Mouse (Mus musculus) lung, embryonic 14.5 days (tissue): ENCODE results near the gene Bid. TPM values are rescaled to one million over a fixed set of nuclear protein-coding genes. Genes with fewer than 3 reads are reported as not detected.
A peak's percentile ranks its signal among the peaks of the same experiment; 100 is the strongest.

ENCODE experiments used
- ATAC-seq: fragments of 200-750 bp; cut with Nextera tagmentation; 2 replicates; pipeline ENCODE4 v1.8.0; 2017; ENCODE audit warnings: mild to moderate bottlenecking, moderate TSS enrichment, moderate library complexity; ENCODE audit not compliant: insufficient read depth
- DNase-seq: peaks from one replicate; pipeline ENCODE4 v3.0.0-alpha.2; 2015
- H3K27ac ChIP-seq: fragments of 300-500 bp; sonication (generic); 2 replicates; pipeline ENCODE4 v1.5.1; 2014; ENCODE audit warnings: low read depth, mild to moderate bottlenecking, moderate library complexity
- H3K27me3 ChIP-seq: fragments of 300-500 bp; sonication (generic); 2 replicates; pipeline ENCODE4 v1.6.1; 2014; ENCODE audit warnings: low read length, control low read depth; ENCODE audit not compliant: insufficient read depth
- H3K36me3 ChIP-seq: fragments of 300-500 bp; sonication (generic); 2 replicates; pipeline ENCODE4 v1.6.1; 2014; ENCODE audit warnings: control low read depth; ENCODE audit not compliant: insufficient read depth
- H3K4me1 ChIP-seq: fragments of 300-500 bp; sonication (generic); 2 replicates; pipeline ENCODE4 v1.6.1; 2014; ENCODE audit warnings: antibody characterized with exemption, control low read depth; ENCODE audit not compliant: insufficient read depth
- H3K4me2 ChIP-seq: fragments of 300-500 bp; sonication (generic); 2 replicates; pipeline ENCODE4 v1.6.1; 2014; ENCODE audit warnings: mild to moderate bottlenecking
- H3K4me3 ChIP-seq: fragments of 300-500 bp; sonication (generic); 2 replicates; pipeline ENCODE4 v1.5.1; 2014; ENCODE audit warnings: low read depth, low read length
- H3K9ac ChIP-seq: fragments of 300-500 bp; sonication (generic); 2 replicates; pipeline ENCODE4 v1.6.1; 2014
- H3K9me3 ChIP-seq: fragments of 300-500 bp; sonication (generic); 2 replicates; pipeline ENCODE4 v1.6.1; 2016; ENCODE audit warnings: low read depth, low read length, control low read depth
- CTCF ChIP-seq: IDR thresholded peaks from 2 replicates; pipeline ENCODE4 v1.5.1; 2016; ENCODE audit warnings: antibody characterized with exemption, low read depth
- WGBS: fragments of 180-500 bp; shearing (Covaris S2); extraction: QIAGEN DNeasy Blood & Tissue Kit; methylation state at CpG from one replicate; pipeline ENCODE4 v1.1.7; 2014; 5-methylcytosine and 5-hydroxymethylcytosine counted together
- polyA plus RNA-seq: library from polyadenylated mRNA; unstranded; fragments of >200 nt; fragmentation: Nextera tagmentation; extraction: Ambion mirVana; gene quantifications from 2 replicates; pipeline ENCODE4 v1.2.1, GENCODE M21; 2014

Bid gene
- polyA plus RNA-seq, 1 experiment from 2014 or later = 18.1 TPM

DNA sequence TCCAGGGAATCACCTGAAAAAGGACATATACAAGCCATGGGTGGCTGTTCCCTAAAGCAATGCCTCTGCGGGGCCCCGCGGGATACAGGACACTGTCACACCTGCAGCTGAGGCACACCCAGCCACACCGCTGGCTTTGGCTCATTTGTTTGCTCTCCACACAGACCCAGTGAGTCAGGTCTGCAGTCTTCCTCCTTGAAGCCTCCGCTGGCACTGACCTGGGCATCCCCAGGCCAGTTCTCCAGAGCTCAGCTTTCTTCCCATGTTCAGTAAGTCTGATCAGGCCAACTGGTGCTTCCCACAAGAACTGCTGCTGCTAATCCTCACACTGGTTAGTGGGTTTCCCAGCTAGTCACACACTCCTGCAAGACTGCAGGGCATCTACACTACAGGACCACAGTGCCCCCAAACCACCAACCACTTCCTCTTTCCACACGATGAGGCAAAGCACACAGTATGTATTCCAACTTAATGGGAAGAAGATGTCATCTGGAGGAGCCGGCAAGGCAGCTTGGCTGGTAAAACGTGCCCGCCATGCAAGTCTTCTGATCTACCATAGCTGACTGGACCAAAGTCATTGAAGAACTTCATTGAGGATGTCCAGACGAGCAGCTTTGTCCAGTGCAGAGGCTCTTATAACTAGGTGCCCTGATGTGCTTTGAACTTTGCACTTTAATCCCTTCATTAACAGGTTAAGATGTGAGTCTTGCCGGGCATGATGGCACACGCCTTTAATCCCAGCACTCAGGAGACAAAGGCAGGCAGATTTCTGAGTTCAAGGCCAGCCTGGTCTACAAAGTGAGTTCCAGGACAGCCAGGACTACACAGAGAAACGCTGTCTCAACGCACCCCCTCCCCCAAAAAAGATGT is 14.6 kb downstream of the Bid start:
- H3K36me3 ChIP-seq = no peaks in the 10 kb centered on the region
- H3K9me3 ChIP-seq = no peaks in the 10 kb centered on the region
- no peak overlapping the region for H3K4me2 ChIP-seq
- H3K4me3 ChIP-seq = no peak overlapping the region
- H3K27ac ChIP-seq = no peak overlapping the region
- no peaks in the 10 kb centered on the region for H3K27me3 ChIP-seq
- DNase-seq = no peak
- ATAC-seq = no peak
- no peaks in the 10 kb centered on the region for H3K4me1 ChIP-seq
- 86% methylated on average over 14 of the region's 14 CpGs for WGBS
- no peak for TF ChIP-seq CTCF
- H3K9ac ChIP-seq = no peak overlapping the region

DNA sequence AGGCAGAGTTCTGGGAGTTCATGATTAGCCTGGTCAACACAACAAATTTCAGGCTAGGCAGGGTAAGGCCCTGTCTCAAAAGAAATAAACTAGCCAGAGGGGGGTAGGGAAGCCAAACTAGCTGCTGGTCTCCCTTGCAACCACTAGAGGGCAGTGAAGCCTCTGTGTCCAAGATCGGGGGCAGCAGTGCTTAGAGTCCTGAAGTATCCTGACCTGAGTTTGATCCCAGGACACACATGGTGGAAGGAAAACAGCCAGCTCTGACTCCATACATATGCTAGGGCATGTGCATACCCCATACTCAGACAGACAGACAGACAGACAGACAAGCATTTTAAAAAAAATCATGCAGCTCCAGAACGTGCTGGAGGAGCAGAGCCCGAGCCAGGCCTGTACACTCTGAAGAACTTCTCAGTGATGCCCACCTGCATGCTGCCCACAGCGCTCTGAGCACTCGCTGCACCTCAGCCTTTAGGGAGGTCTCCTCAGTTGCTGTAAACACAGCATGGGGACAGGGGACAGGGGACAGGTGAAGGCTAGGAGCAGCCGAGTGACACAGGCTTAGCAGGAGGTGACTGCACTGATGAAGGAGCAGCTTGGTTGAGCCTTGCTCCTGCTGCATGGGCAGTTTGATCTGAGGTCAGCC is 18.3 kb downstream of the Bid start:
- no peaks in the 10 kb centered on the region for H3K4me1 ChIP-seq
- peak; percentile 91 for TF ChIP-seq CTCF
- ATAC-seq = peak; percentile 57; the same call in 1 of the 2 replicates
- no peaks in the 10 kb centered on the region for H3K9me3 ChIP-seq
- H3K27me3 ChIP-seq = no peaks in the 10 kb centered on the region
- no peak overlapping the region for H3K4me3 ChIP-seq
- DNase-seq = peak; percentile 82
- no peak overlapping the region for H3K4me2 ChIP-seq
- H3K9ac ChIP-seq = no peak overlapping the region
- H3K27ac ChIP-seq = no peak overlapping the region
- WGBS = 62% methylated on average over 6 of the region's 6 CpGs
- H3K36me3 ChIP-seq = peaks cover 21% of the 10 kb centered on the region; the same call in 1 of the 2 replicates

DNA sequence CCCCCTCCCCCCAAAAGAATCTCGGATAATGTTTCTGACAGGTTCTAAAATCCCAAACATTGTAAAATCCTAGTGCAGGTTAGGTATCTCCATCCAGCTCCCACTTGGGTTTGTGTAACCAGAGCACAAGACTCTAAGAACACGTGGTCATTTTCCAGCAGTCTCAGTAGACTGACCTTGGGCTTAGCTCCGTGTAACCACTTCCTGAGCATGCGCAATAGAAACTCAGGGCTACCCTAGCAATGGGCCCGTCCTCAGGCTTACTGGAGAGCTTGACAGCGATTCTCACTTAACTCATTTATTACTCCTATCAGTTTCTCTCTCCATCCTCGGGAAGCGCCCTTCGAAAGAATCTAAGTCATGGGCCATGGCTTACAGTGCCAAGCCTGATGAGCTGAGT is 22.1 kb downstream of the Bid start:
- TF ChIP-seq CTCF = no peak
- H3K9ac ChIP-seq = no peak overlapping the region
- no peaks in the 10 kb centered on the region for H3K27me3 ChIP-seq
- H3K4me3 ChIP-seq = no peak overlapping the region
- no peak overlapping the region for H3K27ac ChIP-seq
- WGBS = 73% methylated on average over 9 of the region's 9 CpGs
- H3K4me2 ChIP-seq = no peak overlapping the region
- H3K36me3 ChIP-seq = peaks cover 54% of the 10 kb centered on the region; the same call in 1 of the 2 replicates
- H3K4me1 ChIP-seq = no peaks in the 10 kb centered on the region
- no peaks in the 10 kb centered on the region for H3K9me3 ChIP-seq
- no peak for DNase-seq
- no peak for ATAC-seq

DNA sequence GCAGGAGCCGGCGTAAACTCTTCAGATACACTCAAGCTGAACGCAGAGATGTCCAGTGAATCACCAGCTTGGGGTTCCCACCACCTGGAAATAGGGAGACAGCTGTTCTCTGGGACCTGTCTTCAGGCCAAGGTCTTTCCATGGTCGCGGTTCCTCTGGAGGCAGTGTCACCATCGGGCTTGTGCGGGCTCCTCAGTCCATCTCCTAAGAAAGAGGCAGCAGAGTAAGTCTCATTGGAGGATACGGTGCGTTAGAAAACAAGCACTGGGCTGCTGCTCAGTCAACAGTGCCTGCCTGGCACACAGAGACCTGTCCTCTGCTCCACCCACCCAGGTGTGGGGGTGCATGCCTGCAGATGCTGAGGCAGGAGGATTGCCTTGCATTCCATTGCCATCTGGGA is 22.6 kb downstream of the Bid start:
- Histone ChIP-seq H3K4me3 (no peak overlapping the region), H3K36me3 (peaks cover 57% of the 10 kb centered on the region; the same call in 1 of the 2 replicates), H3K27ac (no peak overlapping the region), H3K9ac (no peak overlapping the region), H3K4me1 (no peaks in the 10 kb centered on the region), H3K9me3 (no peaks in the 10 kb centered on the region), H3K27me3 (no peaks in the 10 kb centered on the region), H3K4me2 (no peak overlapping the region)
- TF ChIP-seq CTCF = no peak
- ATAC-seq (no peak), DNase-seq (no peak)
- 93% methylated on average over 9 of the region's 9 CpGs for WGBS

DNA sequence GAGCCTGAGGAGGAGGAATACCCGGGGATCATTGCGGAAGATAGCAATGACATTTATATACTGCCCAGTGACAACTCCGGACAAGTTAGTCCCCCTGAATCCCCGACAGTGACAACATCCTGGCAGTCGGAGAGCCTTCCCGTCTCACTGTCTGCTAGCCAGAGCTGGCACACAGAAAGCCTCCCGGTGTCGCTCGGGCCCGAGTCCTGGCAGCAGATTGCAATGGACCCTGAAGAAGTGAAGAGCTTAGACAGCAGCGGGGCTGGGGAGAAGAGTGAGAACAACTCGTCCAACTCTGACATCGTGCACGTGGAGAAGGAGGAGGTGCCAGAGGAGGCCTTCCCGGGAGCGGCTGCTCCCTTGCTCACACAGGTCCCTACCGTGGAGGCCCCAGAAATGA is 30.0 kb downstream of the Bid start:
- H3K27ac ChIP-seq = no peak overlapping the region
- H3K27me3 ChIP-seq = no peaks in the 10 kb centered on the region
- H3K9me3 ChIP-seq = no peaks in the 10 kb centered on the region
- 80% methylated on average over 17 of the region's 17 CpGs for WGBS
- TF ChIP-seq CTCF = no peak
- peaks cover 83% of the 10 kb centered on the region for H3K36me3 ChIP-seq
- H3K9ac ChIP-seq = no peak overlapping the region
- no peak for ATAC-seq
- no peak overlapping the region for H3K4me2 ChIP-seq
- H3K4me3 ChIP-seq = no peak overlapping the region
- no peak for DNase-seq
- H3K4me1 ChIP-seq = no peaks in the 10 kb centered on the region

DNA sequence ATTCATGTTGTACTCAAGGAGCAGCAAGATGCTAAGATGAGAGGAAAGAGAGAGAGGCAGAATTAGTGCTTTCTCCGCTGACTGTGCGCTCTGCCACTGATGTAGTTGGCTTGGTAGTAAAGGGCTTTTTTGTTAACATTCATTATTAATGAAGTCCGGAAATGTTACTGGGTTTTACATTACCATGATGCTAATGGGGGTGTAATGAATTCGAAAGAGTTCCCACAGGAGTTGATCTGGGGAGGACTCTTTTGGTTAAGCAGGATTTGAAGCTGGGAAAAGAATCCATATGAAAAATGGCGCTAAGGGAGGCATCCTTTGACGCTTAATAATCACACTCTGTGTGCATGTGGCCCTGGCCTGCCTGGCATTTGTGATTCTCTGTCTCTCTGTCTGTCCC is 32.2 kb downstream of the Bid start:
- peaks cover 74% of the 10 kb centered on the region for H3K36me3 ChIP-seq

DNA sequence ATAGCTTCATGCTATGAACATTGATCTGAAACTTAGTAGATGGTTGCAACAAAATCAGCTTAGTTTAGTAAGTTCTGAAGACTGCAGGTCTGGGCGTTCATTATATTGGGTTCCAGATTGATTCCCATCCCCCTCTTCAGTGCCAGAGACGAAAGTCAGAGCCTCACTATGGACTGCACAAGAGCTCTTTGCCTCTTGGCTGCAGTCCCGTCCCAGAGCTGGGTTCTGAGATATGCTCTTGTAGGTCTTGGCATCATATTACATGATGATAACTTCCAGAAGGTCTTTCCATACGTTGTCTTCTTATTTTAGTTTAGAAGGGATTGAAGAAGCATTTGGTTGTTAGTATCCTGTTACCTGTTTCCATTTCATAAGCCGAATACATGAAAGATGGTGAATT is 37.6 kb downstream of the Bid start:
- 69% methylated on average over 5 of the region's 5 CpGs for WGBS
- H3K4me1 ChIP-seq = no peaks in the 10 kb centered on the region
- peaks cover 58% of the 10 kb centered on the region for H3K36me3 ChIP-seq
- H3K27me3 ChIP-seq = no peaks in the 10 kb centered on the region
- no peak for ATAC-seq
- no peak overlapping the region for H3K4me3 ChIP-seq
- DNase-seq = no peak
- H3K4me2 ChIP-seq = no peak overlapping the region
- no peaks in the 10 kb centered on the region for H3K9me3 ChIP-seq
- H3K27ac ChIP-seq = no peak overlapping the region
- no peak for TF ChIP-seq CTCF
- no peak overlapping the region for H3K9ac ChIP-seq

More for the DNA sequence above, 32.2 kb downstream of the Bid start:
- H3K27ac ChIP-seq = no peak overlapping the region
- no peak overlapping the region for H3K4me2 ChIP-seq
- no peak for TF ChIP-seq CTCF
- H3K4me3 ChIP-seq = no peak overlapping the region
- H3K27me3 ChIP-seq = no peaks in the 10 kb centered on the region
- no peaks in the 10 kb centered on the region for H3K9me3 ChIP-seq
- DNase-seq = no peak
- no peak for ATAC-seq
- H3K9ac ChIP-seq = no peak overlapping the region
- H3K4me1 ChIP-seq = no peaks in the 10 kb centered on the region
- 97% methylated on average over 6 of the region's 6 CpGs for WGBS
